In genomic region chr3:134239971-134240717, GRCm38 (mm10) we compare ENCODE assay signal across 9 mouse cellular contexts. TPM values are rescaled to one million over a fixed set of nuclear protein-coding genes. Genes with fewer than 3 reads are reported as not detected.
DNase-seq lines count a peak whose midpoint lies in the region; ATAC-seq and TF ChIP-seq lines count a peak whose summit lies in the region.
"Had no signal": no experiment of that assay in that cellular context is flagged by ENCODE, and none has a peak within 500 bp of the region (broad histone marks: within the 10 kb centered on the region; RNA-seq: fewer than 3 reads in every experiment).

No protein-coding gene starts in this region.

- WGBS in thymus, adult 2 months, result 8% methylated on average over 57 of the region's 61 CpGs
- under 1% methylated on average over 48 of the region's 61 CpGs for WGBS in heart, embryonic 12.5 days
- under 1% methylated on average over 52 of the region's 61 CpGs for WGBS in kidney, embryonic 15.5 days
- WGBS in limb, embryonic 15.5 days, result under 1% methylated on average over 30 of the region's 61 CpGs
- WGBS in midbrain, postnatal 0 days, result under 1% methylated on average over 28 of the region's 61 CpGs
- WGBS in stomach, postnatal 0 days, result under 1% methylated on average over 23 of the region's 61 CpGs

- ATAC-seq in heart, embryonic 12.5 days (ENCODE audit: insufficient number of reproducible peaks, low FRiP score), result peak; percentile 53
- ATAC-seq in kidney, embryonic 15.5 days (replicated peaks; ENCODE audit: low FRiP score), result peak; percentile 69
- no peak for ATAC-seq in limb, embryonic 15.5 days (ENCODE audit: insufficient number of reproducible peaks, low FRiP score, low TSS enrichment, low read depth)
- ATAC-seq in midbrain, postnatal 0 days (ENCODE audit: low FRiP score), result peak; percentile 32
- ATAC-seq in stomach, postnatal 0 days (ENCODE audit: low FRiP score, low TSS enrichment), result peak; percentile 8; the same call in 1 of the 2 replicates

- peak overlapping the region; percentile 94 for H3K4me2 ChIP-seq in heart, embryonic 12.5 days
- H3K4me2 ChIP-seq in kidney, embryonic 15.5 days, result peak overlapping the region; percentile 94
- H3K4me2 ChIP-seq in limb, embryonic 15.5 days, result peak overlapping the region; percentile 90
- peak overlapping the region; percentile 86 for H3K4me2 ChIP-seq in midbrain, postnatal 0 days (ENCODE audit: low read depth, low read length, poor library complexity, severe bottlenecking)
- peak overlapping the region; percentile 98 for H3K4me2 ChIP-seq in stomach, postnatal 0 days (replicated peaks; ENCODE audit: low read depth)

- H3K9ac ChIP-seq in heart, embryonic 12.5 days, result peak overlapping the region; percentile 84
- peak overlapping the region; percentile 63 for H3K9ac ChIP-seq in kidney, embryonic 15.5 days
- peak overlapping the region; percentile 57 for H3K9ac ChIP-seq in limb, embryonic 15.5 days
- peak overlapping the region; percentile 90 for H3K9ac ChIP-seq in midbrain, postnatal 0 days (replicated peaks; ENCODE audit: low read length, poor library complexity, severe bottlenecking)
- peak overlapping the region; percentile 69 for H3K9ac ChIP-seq in stomach, postnatal 0 days (ENCODE audit: low read length)

- no peak for TF ChIP-seq CTCF in thymus, adult 2 months (IDR thresholded peaks at IDR 0.05; ENCODE audit: borderline replicate concordance, control insufficient read depth, extremely low read depth, insufficient read depth, low read length, poor library complexity)
- TF ChIP-seq CTCF in embryonic fibroblast, embryonic 13.5 days (IDR thresholded peaks at IDR 0.05; ENCODE audit: borderline replicate concordance, insufficient read depth, low read length), result no peak
- no peak for TF ChIP-seq CTCF in midbrain, postnatal 0 days (IDR thresholded peaks at IDR 0.05)
- TF ChIP-seq CTCF in stomach, postnatal 0 days (IDR thresholded peaks at IDR 0.05; ENCODE audit: low read depth), result no peak

- peaks cover 14% of the 10 kb centered on the region for H3K27me3 ChIP-seq in thymus, adult 2 months (ENCODE audit: control insufficient read depth, insufficient read depth, low read length)
- H3K27me3 ChIP-seq in heart, embryonic 12.5 days (replicated peaks), result no peaks in the 10 kb centered on the region
- no peaks in the 10 kb centered on the region for H3K27me3 ChIP-seq in kidney, embryonic 15.5 days
- H3K27me3 ChIP-seq in limb, embryonic 15.5 days, result no peaks in the 10 kb centered on the region
- no peaks in the 10 kb centered on the region for H3K27me3 ChIP-seq in midbrain, postnatal 0 days (ENCODE audit: insufficient read depth, low read length)
- no peaks in the 10 kb centered on the region for H3K27me3 ChIP-seq in stomach, postnatal 0 days (ENCODE audit: control insufficient read depth, insufficient read depth, low read length)

- TF ChIP-seq EP300 in stomach, postnatal 0 days (optimal IDR thresholded peaks at IDR 0.05), result no peak

- no peak for DNase-seq in thymus, adult 2 months
- no peak for DNase-seq in thymus, postnatal 10 days (ENCODE audit: low spot score in 2 of 2)
- DNase-seq in midbrain, postnatal 0 days (ENCODE audit: low spot score), result peak; percentile 87
- peak; percentile 75 for DNase-seq in stomach, postnatal 0 days (ENCODE audit: low spot score)

- 0 out of 2 replicates have a peak, but pooled peaks cover 2% of the 10 kb centered on the region for H3K4me1 ChIP-seq in thymus, adult 2 months (replicated peaks; ENCODE audit: control insufficient read depth, insufficient read depth, low read length)
- H3K4me1 ChIP-seq in embryonic fibroblast, embryonic 13.5 days (ENCODE audit: control insufficient read depth, insufficient read depth, low read length), result no peaks in the 10 kb centered on the region; the same call in 1 of the 2 replicates
- peaks cover 19% of the 10 kb centered on the region for H3K4me1 ChIP-seq in heart, embryonic 12.5 days (replicated peaks)
- peaks cover 27% of the 10 kb centered on the region for H3K4me1 ChIP-seq in kidney, embryonic 15.5 days
- peaks cover 15% of the 10 kb centered on the region; the same call in 1 of the 2 replicates for H3K4me1 ChIP-seq in limb, embryonic 15.5 days
- H3K4me1 ChIP-seq in midbrain, postnatal 0 days (ENCODE audit: insufficient read depth, low read length), result peaks cover 15% of the 10 kb centered on the region; the same call in 1 of the 2 replicates
- no peaks in the 10 kb centered on the region for H3K4me1 ChIP-seq in stomach, postnatal 0 days (replicated peaks; ENCODE audit: control insufficient read depth, insufficient read depth)

- H3K9me3 ChIP-seq in heart, embryonic 12.5 days (replicated peaks), result no peaks in the 10 kb centered on the region
- no peaks in the 10 kb centered on the region for H3K9me3 ChIP-seq in kidney, embryonic 15.5 days (replicated peaks)
- H3K9me3 ChIP-seq in limb, embryonic 15.5 days, result no peaks in the 10 kb centered on the region
- no peaks in the 10 kb centered on the region for H3K9me3 ChIP-seq in midbrain, postnatal 0 days (ENCODE audit: low read length)
- H3K9me3 ChIP-seq in stomach, postnatal 0 days (ENCODE audit: control insufficient read depth, low read length), result no peaks in the 10 kb centered on the region

- no peak overlapping the region for H3K27ac ChIP-seq in thymus, adult 2 months (ENCODE audit: control insufficient read depth, insufficient read depth, low read length)
- H3K27ac ChIP-seq in embryonic fibroblast, embryonic 13.5 days (ENCODE audit: insufficient read depth, low read length), result no peak overlapping the region; the same call in 1 of the 2 replicates
- H3K27ac ChIP-seq in heart, embryonic 12.5 days (ENCODE audit: poor library complexity, severe bottlenecking), result peak overlapping the region; percentile 96
- peak overlapping the region; percentile 95 for H3K27ac ChIP-seq in kidney, embryonic 15.5 days
- H3K27ac ChIP-seq in limb, embryonic 15.5 days, result peak overlapping the region; percentile 83
- peak overlapping the region; percentile 99 for H3K27ac ChIP-seq in midbrain, postnatal 0 days (ENCODE audit: low read depth, low read length)
- H3K27ac ChIP-seq in stomach, postnatal 0 days (replicated peaks), result peak overlapping the region; percentile 87

- TF ChIP-seq POLR2A in thymus, adult 2 months (IDR thresholded peaks at IDR 0.05; ENCODE audit: control insufficient read depth, extremely low read depth, insufficient read depth, low read length, poor library complexity), result no peak
- no peak for TF ChIP-seq POLR2A in embryonic fibroblast, embryonic 13.5 days (IDR thresholded peaks at IDR 0.05; ENCODE audit: low read depth, low read length)

- H3K4me3 ChIP-seq in thymus, adult 2 months (ENCODE audit: control insufficient read depth, insufficient read depth, low read length), result peak overlapping the region; percentile 20
- peak overlapping the region; percentile 83 for H3K4me3 ChIP-seq in embryonic fibroblast, embryonic 13.5 days (ENCODE audit: insufficient read depth, low read length)
- peak overlapping the region; percentile 84 for H3K4me3 ChIP-seq in heart, embryonic 12.5 days
- H3K4me3 ChIP-seq in kidney, embryonic 15.5 days (replicated peaks), result peak overlapping the region; percentile 70
- H3K4me3 ChIP-seq in limb, embryonic 15.5 days, result peak overlapping the region; percentile 68
- H3K4me3 ChIP-seq in midbrain, postnatal 0 days (ENCODE audit: low read depth, low read length), result peak overlapping the region; percentile 75
- H3K4me3 ChIP-seq in stomach, postnatal 0 days (ENCODE audit: low read depth, low read length), result peak overlapping the region; percentile 71

- H3K36me3 ChIP-seq in thymus, adult 2 months (ENCODE audit: control insufficient read depth, insufficient read depth, low read length), result no peaks in the 10 kb centered on the region
- no peaks in the 10 kb centered on the region for H3K36me3 ChIP-seq in heart, embryonic 12.5 days
- H3K36me3 ChIP-seq in kidney, embryonic 15.5 days, result no peaks in the 10 kb centered on the region
- H3K36me3 ChIP-seq in limb, embryonic 15.5 days, result no peaks in the 10 kb centered on the region
- no peaks in the 10 kb centered on the region for H3K36me3 ChIP-seq in midbrain, postnatal 0 days (ENCODE audit: insufficient read depth, low read length)
- no peaks in the 10 kb centered on the region for H3K36me3 ChIP-seq in stomach, postnatal 0 days (ENCODE audit: control insufficient read depth, insufficient read depth, low read length)
- H3K36me3 ChIP-seq: G1E had no signal

RNA-seq across cellular contexts. Expression of gene Cxxc4, which starts 3.9 kb away (rescaled TPM):
- polyA plus RNA-seq in thymus, adult 2 months (2012; rRNA removed), result 0.11 and 0.38 TPM in 2 replicates
- polyA plus RNA-seq in embryonic fibroblast, embryonic 13.5 days (2011; ENCODE audit: insufficient read length, low read depth, missing spikeins), result 2.2 and 3.7 TPM in 2 replicates
- polyA plus RNA-seq in heart, embryonic 12.5 days (2016; fragmentation: Nextera tagmentation; extraction: Ambion mirVana), result 4.3 and 4.6 TPM in 2 replicates
- 5.5 and 6.5 TPM in 2 replicates for polyA plus RNA-seq in kidney, embryonic 15.5 days (2015; fragmentation: Nextera tagmentation; extraction: Ambion mirVana)
- polyA plus RNA-seq in limb, embryonic 15.5 days (2015; fragmentation: Nextera tagmentation; extraction: Ambion mirVana), result 3.0 and 3.8 TPM in 2 replicates
- 55.6 and 64.3 TPM in 2 replicates for total RNA-seq in midbrain, postnatal 0 days (2014; rRNA removed)
- 35.9 and 39.6 TPM in 2 replicates for polyA plus RNA-seq in midbrain, postnatal 0 days (2015; fragmentation: Nextera tagmentation; extraction: Ambion mirVana)
- 3.8 and 4.5 TPM in 2 replicates for polyA plus RNA-seq in stomach, postnatal 0 days (2015; fragmentation: Nextera tagmentation; extraction: Ambion mirVana)
- polyA plus RNA-seq: G1E had no signal

Comparison
In these comparisons a context has a peak if more than half of its experiments do, and no peak if none do; other contexts are left out.
1. DNase-seq: peak in midbrain, postnatal 0 days (single experiment) and stomach, postnatal 0 days (single experiment); none in thymus, adult 2 months (single experiment) and thymus, postnatal 10 days (0 of 2).
2. H3K27ac ChIP-seq: peak in heart, embryonic 12.5 days (single experiment), kidney, embryonic 15.5 days (single experiment), limb, embryonic 15.5 days (single experiment), midbrain, postnatal 0 days (single experiment) and stomach, postnatal 0 days (single experiment); none in thymus, adult 2 months (single experiment) and embryonic fibroblast, embryonic 13.5 days (single experiment).
3. H3K4me3 ChIP-seq: peak in every context shown above with its lines; median percentile 84 in heart, embryonic 12.5 days; 83 in embryonic fibroblast, embryonic 13.5 days; 75 in midbrain, postnatal 0 days; 71 in stomach, postnatal 0 days; 70 in kidney, embryonic 15.5 days; 68 in limb, embryonic 15.5 days; 20 in thymus, adult 2 months.
4. Peak in every context shown above with its lines, with median percentiles within 50 percentile points of each other: H3K4me2 ChIP-seq and H3K9ac ChIP-seq.